Mouse (Mus musculus): ENCODE data around the gene Wfdc11.

DNA sequence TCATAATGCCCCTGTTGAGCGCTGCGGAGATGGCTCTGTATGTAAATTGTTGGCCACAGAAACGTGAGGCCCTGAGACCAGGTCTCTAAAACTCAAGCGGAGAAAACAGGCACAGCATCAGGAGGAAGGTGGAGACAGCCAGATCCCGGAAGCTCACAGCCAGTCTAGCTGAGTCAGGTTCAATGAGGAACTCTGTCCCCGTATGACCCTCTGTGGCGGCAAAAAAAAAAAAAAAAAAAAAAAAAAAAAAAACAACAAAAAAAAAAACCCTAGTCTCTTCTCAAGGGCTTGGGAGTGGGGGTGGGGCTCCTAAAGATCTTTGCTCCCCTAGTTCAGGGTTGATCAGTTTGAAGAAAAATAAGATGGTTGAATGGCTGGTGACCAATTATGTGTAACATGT is 32.8 kb downstream of the Wfdc11 start:
- TF ChIP-seq CTCF (IDR thresholded peaks at IDR 0.05; ENCODE audit: control insufficient read depth, insufficient read depth, low read length) = no peak
- no peak for TF ChIP-seq POLR2A (IDR thresholded peaks at IDR 0.05; ENCODE audit: borderline replicate concordance, control insufficient read depth, low read depth, low read length)

Data from bone marrow, adult 2 months (tissue).